Mouse (Mus musculus) bone marrow macrophage, adult 2 months (primary cell): ENCODE results near the gene Prox2.

ENCODE experiments used
- CTCF ChIP-seq: IDR thresholded peaks from 2 replicates; pipeline ENCODE4 v1.5.1; 2012; ENCODE audit warnings: low read depth, mild to moderate bottlenecking, low read length, moderate library complexity
- POLR2A ChIP-seq: IDR thresholded peaks from 2 replicates; pipeline ENCODE4 v1.6.1; 2012; ENCODE audit warnings: mild to moderate bottlenecking, low read depth, low read length, borderline replicate concordance

- TF ChIP-seq CTCF (no peak), POLR2A (no peak)
These were observed 2.8 kb upstream of the Prox2 start for GRCm38 (mm10) chr12:85113337-85113736.
